In the genomic region with DNA sequence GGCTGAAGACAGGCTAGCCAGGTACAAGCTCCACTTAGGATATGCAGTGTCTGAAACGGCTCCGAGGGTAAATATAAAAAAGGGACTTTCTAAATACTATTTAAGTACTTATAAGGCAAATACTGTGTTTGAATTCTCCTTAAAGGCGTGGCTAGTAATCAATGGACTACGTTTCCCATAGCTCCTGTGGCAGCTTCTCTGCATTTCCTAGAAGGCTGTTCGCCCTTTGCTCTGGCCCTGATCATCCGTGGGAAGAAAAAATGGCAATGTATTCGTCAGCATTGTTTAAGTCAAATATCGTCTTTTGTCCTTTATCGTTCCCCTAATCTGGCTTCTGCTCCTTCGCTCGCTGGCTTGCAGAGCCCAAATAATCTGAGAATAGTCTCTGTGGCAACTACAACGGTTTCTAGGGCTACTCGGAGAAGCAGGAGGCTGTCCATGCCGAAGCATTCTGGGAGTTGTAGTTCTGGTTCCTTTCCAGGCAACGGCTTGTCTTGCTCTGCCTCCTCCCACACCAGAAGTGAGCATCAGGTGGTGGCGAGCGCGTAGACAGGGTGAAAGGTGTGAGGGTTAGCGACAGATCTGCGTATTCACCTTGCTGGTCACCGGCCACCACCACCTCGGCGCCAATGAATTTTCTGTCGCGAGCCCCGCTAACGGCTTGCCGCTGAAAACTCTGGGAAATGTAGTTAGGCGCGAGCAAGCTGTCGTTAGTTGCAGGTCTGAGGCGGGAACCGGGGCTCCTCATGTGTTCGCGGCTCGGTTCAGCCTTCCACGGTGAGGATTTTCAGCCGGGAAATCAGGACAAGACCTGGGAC, we compare ENCODE assay signal across 8 mouse cellular contexts. TPM values are rescaled to one million over a fixed set of nuclear protein-coding genes. Genes with fewer than 3 reads are reported as not detected.
A peak's percentile ranks its signal among the peaks of the same experiment; 100 is the strongest.
DNase-seq lines count a peak whose midpoint lies in the region; ATAC-seq and TF ChIP-seq lines count a peak whose summit lies in the region.

No protein-coding gene starts in this region.

- H3K9me3 ChIP-seq in MEL (replicated peaks; ENCODE audit: insufficient read depth, low read length): no peaks in the 10 kb centered on the region
- no peaks in the 10 kb centered on the region for H3K9me3 ChIP-seq in forebrain, embryonic 16.5 days (ENCODE audit: control insufficient read depth, low read length)

- peak overlapping the region; percentile 91 for H3K9ac ChIP-seq in MEL (ENCODE audit: control insufficient read depth, low read depth, low read length, poor library complexity, severe bottlenecking)
- H3K9ac ChIP-seq in forebrain, embryonic 16.5 days (replicated peaks; ENCODE audit: low read depth, low read length): peak overlapping the region; percentile 69

- peaks cover 2 to 3% of the 10 kb centered on the region in 2 experiments; a peak in 2 of 4 replicates for H3K4me1 ChIP-seq in MEL (ENCODE audit: control insufficient read depth in 1 of 2, insufficient read depth in 2 of 2, low read length in 2 of 2)
- H3K4me1 ChIP-seq in forebrain, embryonic 16.5 days (replicated peaks; ENCODE audit: control insufficient read depth, insufficient read depth, low read length): peaks cover 7% of the 10 kb centered on the region
- no peaks in the 10 kb centered on the region for H3K4me1 ChIP-seq in lung, adult 2 months (ENCODE audit: control insufficient read depth, insufficient read depth, low read length)

- TF ChIP-seq CTCF in MEL (IDR thresholded peaks at IDR 0.05 in 2 of 3, conservative IDR thresholded peaks at IDR 0.05 in 1 of 3; ENCODE audit: control insufficient read depth in 1 of 3, insufficient read depth in 1 of 3, low read depth in 2 of 3, low read length in 3 of 3, poor library complexity in 1 of 3, severe bottlenecking in 1 of 3): no peak
- no peak for TF ChIP-seq CTCF in layer of hippocampus, adult 2 months (conservative IDR thresholded peaks at IDR 0.05)
- no peak for TF ChIP-seq CTCF in lung, adult 2 months (IDR thresholded peaks at IDR 0.05; ENCODE audit: insufficient read depth, low read length)

- no peak; a peak in 1 of 4 replicates for TF ChIP-seq EP300 in MEL (IDR thresholded peaks at IDR 0.05; ENCODE audit: low read depth in 1 of 2, low read length in 2 of 2)

- ATAC-seq in forebrain, embryonic 16.5 days: peak; percentile 92
- ATAC-seq in neutrophil, adult 5-6 weeks (ENCODE audit: extremely low read depth, insufficient number of reproducible peaks, low FRiP score, poor library complexity, severe bottlenecking): peak; percentile 90

- peak overlapping the region; percentile 92 for H3K27ac ChIP-seq in MEL (ENCODE audit: control insufficient read depth, low read depth, low read length)
- peak overlapping the region; percentile 75 for H3K27ac ChIP-seq in forebrain, embryonic 16.5 days (ENCODE audit: low read length)
- H3K27ac ChIP-seq in layer of hippocampus, adult 2 months: peak overlapping the region; percentile 97

- H3K36me3 ChIP-seq in MEL (ENCODE audit: control insufficient read depth in 1 of 2, insufficient read depth in 2 of 2, low read length in 2 of 2): no peaks in the 10 kb centered on the region; a peak in 1 of 4 replicates
- no peaks in the 10 kb centered on the region for H3K36me3 ChIP-seq in forebrain, embryonic 16.5 days (ENCODE audit: control insufficient read depth, insufficient read depth)

- peak; percentile 54 to 65; a peak in 3 of 4 replicates for TF ChIP-seq POLR2A in MEL (IDR thresholded peaks at IDR 0.05; ENCODE audit: control insufficient read depth in 1 of 2, insufficient read depth in 1 of 2, low read depth in 1 of 2, low read length in 2 of 2, poor library complexity in 1 of 2)
- peak; percentile 40; the same call in 1 of the 2 replicates for TF ChIP-seq POLR2A in lung, adult 2 months (IDR thresholded peaks at IDR 0.05; ENCODE audit: borderline replicate concordance, extremely low read depth, low read depth, low read length)

- H3K4me2 ChIP-seq in forebrain, embryonic 16.5 days (ENCODE audit: low read length): peak overlapping the region; percentile 69

- no peaks in the 10 kb centered on the region for H3K27me3 ChIP-seq in MEL (ENCODE audit: control insufficient read depth in 1 of 2, insufficient read depth in 2 of 2, low read length in 2 of 2)
- H3K27me3 ChIP-seq in forebrain, embryonic 16.5 days (replicated peaks; ENCODE audit: control insufficient read depth, insufficient read depth, low read length): no peaks in the 10 kb centered on the region

- DNase-seq in MEL (ENCODE audit: low read depth, low spot score): peak; percentile 93
- DNase-seq in cerebellum, adult 18-20 months: peak; percentile 81 to 91
- DNase-seq in heart, postnatal 4 days: peak; percentile 64
- peak; percentile 72 to 85 for DNase-seq in layer of hippocampus, adult 2 months (ENCODE audit: low spot score in 2 of 2)
- DNase-seq in lung, adult 2 months: peak; percentile 80
- DNase-seq in testis, postnatal 14 days (ENCODE audit: low spot score): peak; percentile 77

- H3K4me3 ChIP-seq in MEL (ENCODE audit: control insufficient read depth in 1 of 2, insufficient read depth in 1 of 2, low read depth in 2 of 2, low read length in 2 of 2): peak overlapping the region; percentile 75 to 92
- peak overlapping the region; percentile 75 for H3K4me3 ChIP-seq in forebrain, embryonic 16.5 days (replicated peaks; ENCODE audit: low read length)
- peak overlapping the region; percentile 77 for H3K4me3 ChIP-seq in layer of hippocampus, adult 2 months
- peak overlapping the region; percentile 74 for H3K4me3 ChIP-seq in lung, adult 2 months (replicated peaks; ENCODE audit: extremely low read depth, low read depth, low read length)

- no peak for TF ChIP-seq RAD21 in MEL (IDR thresholded peaks at IDR 0.05; ENCODE audit: low read depth, low read length)

- H3K79me2 ChIP-seq in MEL (ENCODE audit: control insufficient read depth, insufficient read depth, low read length, poor library complexity): peaks cover 11% of the 10 kb centered on the region

- 3% methylated on average over 38 of the region's 38 CpGs for WGBS in forebrain, embryonic 16.5 days
- 2% methylated on average over 38 of the region's 38 CpGs for WGBS in lung, adult 2 months

TF ChIP-seq in MEL, 35 proteins besides CTCF, POLR2A, EP300 and RAD21 (continues in another document):
- TF ChIP-seq NRF1 (IDR thresholded peaks at IDR 0.05; ENCODE audit: insufficient read depth, low read depth, low read length, poor library complexity, severe bottlenecking) (no peak), MAX (IDR thresholded peaks at IDR 0.05; ENCODE audit: low read length) (peak; percentile 95), BHLHE40 (IDR thresholded peaks at IDR 0.05; ENCODE audit: borderline replicate concordance, low read depth, low read length) (peak; percentile 51; the same call in 1 of the 2 replicates), ZNF384 (IDR thresholded peaks at IDR 0.05; ENCODE audit: low read depth, low read length) (no peak), ELF1 (IDR thresholded peaks at IDR 0.05; ENCODE audit: low read depth, low read length) (peak; percentile 62; the same call in 1 of the 2 replicates), E2F4 (IDR thresholded peaks at IDR 0.05; ENCODE audit: borderline replicate concordance, low read depth, low read length) (peak; percentile 84; the same call in 1 of the 2 replicates), GABPA (IDR thresholded peaks at IDR 0.05; ENCODE audit: low read depth, low read length) (no peak), NELFE (IDR thresholded peaks at IDR 0.05; ENCODE audit: low read depth, low read length) (peak; percentile 60), MAFK (IDR thresholded peaks at IDR 0.05; ENCODE audit: borderline replicate concordance, low read depth, low read length) (no peak), MXI1 (IDR thresholded peaks at IDR 0.05; ENCODE audit: low read depth, low read length) (peak; percentile 90), TAL1 (IDR thresholded peaks at IDR 0.05; ENCODE audit: low read length) (no peak), JUND (IDR thresholded peaks at IDR 0.05; ENCODE audit: low read depth, low read length) (no peak), CHD2 (IDR thresholded peaks at IDR 0.05; ENCODE audit: low read length) (peak; percentile 85)

RNA-seq across cellular contexts. Expression of a gene that starts 10.9 kb away (rescaled TPM):
- 15.6 and 19.8 TPM in 2 replicates for total RNA-seq in MEL (2012; rRNA removed)
- polyA plus RNA-seq in MEL (2012; ENCODE audit: insufficient read depth in 1 of 2, insufficient read length in 2 of 2, low read depth in 1 of 2, low replicate concordance in 2 of 2, missing spikeins in 1 of 2): 10 to 100 TPM in 1 of 2 experiments, not detected in 1; 78.1 TPM
- polyA plus RNA-seq in forebrain, embryonic 16.5 days (2015; fragmentation: Nextera tagmentation; extraction: Ambion mirVana): 112 and 114 TPM in 2 replicates
- 10 to 100 TPM; 14.2 to 14.3 TPM for total RNA-seq in heart, postnatal 4 days (2021)
- 10 to 100 TPM; 81.0 to 87.2 TPM for total RNA-seq in layer of hippocampus, adult 2 months (2021)
- polyA plus RNA-seq in lung, adult 2 months (2012; rRNA removed): 10.8 and 13.4 TPM in 2 replicates
- 4.4 and 8.8 TPM in 2 replicates for total RNA-seq in neutrophil, adult 5-6 weeks (2017)

RNA-seq across cellular contexts. Expression of a gene that starts 34.2 kb away (rescaled TPM):
- total RNA-seq in MEL (2012; rRNA removed): 151 and 164 TPM in 2 replicates
- polyA plus RNA-seq in MEL (2012; ENCODE audit: insufficient read depth in 1 of 2, insufficient read length in 2 of 2, low read depth in 1 of 2, low replicate concordance in 2 of 2, missing spikeins in 1 of 2): 100 to 1,000 TPM in 1 of 2 experiments, not detected in 1; 184 TPM
- polyA plus RNA-seq in forebrain, embryonic 16.5 days (2015; fragmentation: Nextera tagmentation; extraction: Ambion mirVana): 292 and 326 TPM in 2 replicates
- 100 to 1,000 TPM; 177 to 180 TPM for total RNA-seq in heart, postnatal 4 days (2021)
- total RNA-seq in layer of hippocampus, adult 2 months (2021): 100 to 1,000 TPM; 223 to 239 TPM
- polyA plus RNA-seq in lung, adult 2 months (2012; rRNA removed): 203 and 217 TPM in 2 replicates
- total RNA-seq in neutrophil, adult 5-6 weeks (2017): 95.6 and 118 TPM in 2 replicates

RNA-seq across cellular contexts. Expression of a gene that starts 35.9 kb away (rescaled TPM):
- not detected in 2 replicates for total RNA-seq in MEL (2012; rRNA removed)
- not detected for polyA plus RNA-seq in MEL (2012; ENCODE audit: insufficient read depth in 1 of 2, insufficient read length in 2 of 2, low read depth in 1 of 2, low replicate concordance in 2 of 2, missing spikeins in 1 of 2)
- polyA plus RNA-seq in forebrain, embryonic 16.5 days (2015; fragmentation: Nextera tagmentation; extraction: Ambion mirVana): 13.9 and 16.7 TPM in 2 replicates
- total RNA-seq in heart, postnatal 4 days (2021): 10 to 100 TPM; 10.7 to 11.4 TPM
- 1 to 10 TPM; 2.7 to 3.3 TPM for total RNA-seq in layer of hippocampus, adult 2 months (2021)
- polyA plus RNA-seq in lung, adult 2 months (2012; rRNA removed): 1.5 and 2.0 TPM in 2 replicates
- total RNA-seq in neutrophil, adult 5-6 weeks (2017): not detected in 2 replicates

RNA-seq across cellular contexts. Expression of a gene that starts 47.6 kb away (rescaled TPM):
- 1.0 and 1.2 TPM in 2 replicates for total RNA-seq in MEL (2012; rRNA removed)
- 1 to 10 TPM in 1 of 2 experiments, not detected in 1; 2.1 TPM for polyA plus RNA-seq in MEL (2012; ENCODE audit: insufficient read depth in 1 of 2, insufficient read length in 2 of 2, low read depth in 1 of 2, low replicate concordance in 2 of 2, missing spikeins in 1 of 2)
- polyA plus RNA-seq in forebrain, embryonic 16.5 days (2015; fragmentation: Nextera tagmentation; extraction: Ambion mirVana): 0.21 and 0.58 TPM in 2 replicates
- 1 to 10 TPM; 4.7 to 6.8 TPM for total RNA-seq in heart, postnatal 4 days (2021)
- total RNA-seq in layer of hippocampus, adult 2 months (2021): under 1 TPM in 1 of 2 experiments, not detected in 1; 0.18 TPM
- polyA plus RNA-seq in lung, adult 2 months (2012; rRNA removed): 20.6 and 27.6 TPM in 2 replicates
- 1.2 and 3.0 TPM in 2 replicates for total RNA-seq in neutrophil, adult 5-6 weeks (2017)

Comparison
In these comparisons a context has a peak if more than half of its experiments do, and no peak if none do; other contexts are left out.
1. Peak in every context shown above with its lines: DNase-seq, ATAC-seq, H3K4me3 ChIP-seq and H3K27ac ChIP-seq.